Mouse (Mus musculus): ENCODE measurements around the gene Ston1. TPM values are rescaled to one million over a fixed set of nuclear protein-coding genes. Genes with fewer than 3 reads are reported as not detected.

Ston1 gene
- polyA plus RNA-seq, 1 experiment: 3.2 TPM

DNA sequence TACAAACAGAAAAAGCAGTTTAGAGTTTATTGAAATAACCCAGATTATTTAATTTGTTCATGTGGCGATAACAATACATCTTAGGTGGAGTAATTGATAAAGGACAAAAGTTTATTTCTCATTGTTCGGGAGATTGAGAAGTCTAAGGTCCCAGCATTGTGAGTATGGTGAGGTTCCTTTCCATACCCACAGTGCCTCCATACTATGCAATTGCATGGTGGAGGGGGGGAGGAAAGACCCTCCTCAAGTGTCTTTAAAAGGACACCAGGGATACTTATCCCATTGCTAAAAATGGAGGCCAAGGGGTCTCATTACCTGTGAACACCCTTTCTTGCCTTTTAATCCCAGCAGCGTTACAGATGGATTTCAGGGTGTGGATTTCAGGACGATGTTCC, 55.9 kb downstream of the Ston1 start:
- DNase-seq (ENCODE audit: low read depth, low spot score): no peak

DNA sequence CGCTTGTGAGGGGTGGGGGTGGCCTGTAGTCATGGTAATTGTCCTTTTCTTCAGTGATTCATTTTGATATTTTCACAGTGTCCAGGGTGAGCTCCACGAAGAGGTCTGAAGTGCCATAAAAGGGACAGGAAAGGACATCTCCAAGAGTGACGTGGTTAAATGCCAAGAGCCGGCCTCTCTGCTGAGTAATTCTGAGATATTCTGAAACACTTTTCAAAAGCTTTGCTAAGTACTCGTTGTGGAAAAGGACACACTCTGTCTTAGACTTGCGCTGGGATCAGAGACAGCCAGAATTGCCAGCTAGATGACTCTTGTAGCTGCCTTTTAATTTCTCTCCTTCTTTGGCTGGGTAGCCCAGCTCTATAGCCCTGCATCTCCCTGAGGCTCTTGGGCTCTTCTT, 61.0 kb downstream of the Ston1 start:
- 64% methylated on average over 6 of the region's 6 CpGs for WGBS
- DNase-seq (ENCODE audit: low read depth, low spot score): no peak

More for the DNA sequence above, 55.9 kb downstream of the Ston1 start:
- 76% methylated on average over 4 of the region's 4 CpGs for WGBS

GRCm38 (mm10) chr17:88666076-88666475, 68.6 kb downstream of the Ston1 start:
- WGBS: 69% methylated on average over 2 of the region's 2 CpGs

GRCm38 (mm10) chr17:88668452-88668851, 71.0 kb downstream of the Ston1 start, which contains the start of gene Gtf2a1l:
Gene Gtf2a1l (plus strand): TSS chr17:88668660.
- WGBS: 16% methylated on average over 21 of the region's 21 CpGs
- no peak for DNase-seq (ENCODE audit: low read depth, low spot score)

More at GRCm38 (mm10) chr17:88666076-88666475, 68.6 kb downstream of the Ston1 start:
- no peak for DNase-seq (ENCODE audit: low read depth, low spot score)

DNA sequence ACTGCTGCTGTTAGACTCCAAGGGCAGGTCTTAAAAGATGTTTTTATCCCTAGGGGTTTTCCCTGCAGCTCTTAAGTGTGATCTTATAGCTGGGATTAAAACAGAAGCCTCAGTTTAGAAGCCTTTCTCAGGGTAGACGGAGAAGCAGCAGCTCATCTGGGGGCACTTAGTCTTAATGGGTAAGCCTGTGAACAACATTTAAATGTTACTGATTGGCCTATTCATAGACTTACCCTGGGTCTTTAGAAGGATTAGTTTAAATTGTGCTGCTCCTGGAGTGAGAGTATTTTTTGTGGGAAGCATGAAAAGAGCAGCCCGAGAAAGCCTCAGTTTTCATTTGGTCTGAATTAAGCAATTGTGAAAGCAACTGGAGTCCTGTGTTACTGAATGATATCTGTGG, 72.4 kb downstream of the Ston1 start:
- WGBS: 81% methylated on average over 2 of the region's 2 CpGs
- no peak for DNase-seq (ENCODE audit: low read depth, low spot score)

GRCm38 (mm10) chr17:88670800-88671199, 73.3 kb downstream of the Ston1 start:
- WGBS: 54% methylated on average over 4 of the region's 4 CpGs
- DNase-seq (ENCODE audit: low read depth, low spot score): no peak

DNA sequence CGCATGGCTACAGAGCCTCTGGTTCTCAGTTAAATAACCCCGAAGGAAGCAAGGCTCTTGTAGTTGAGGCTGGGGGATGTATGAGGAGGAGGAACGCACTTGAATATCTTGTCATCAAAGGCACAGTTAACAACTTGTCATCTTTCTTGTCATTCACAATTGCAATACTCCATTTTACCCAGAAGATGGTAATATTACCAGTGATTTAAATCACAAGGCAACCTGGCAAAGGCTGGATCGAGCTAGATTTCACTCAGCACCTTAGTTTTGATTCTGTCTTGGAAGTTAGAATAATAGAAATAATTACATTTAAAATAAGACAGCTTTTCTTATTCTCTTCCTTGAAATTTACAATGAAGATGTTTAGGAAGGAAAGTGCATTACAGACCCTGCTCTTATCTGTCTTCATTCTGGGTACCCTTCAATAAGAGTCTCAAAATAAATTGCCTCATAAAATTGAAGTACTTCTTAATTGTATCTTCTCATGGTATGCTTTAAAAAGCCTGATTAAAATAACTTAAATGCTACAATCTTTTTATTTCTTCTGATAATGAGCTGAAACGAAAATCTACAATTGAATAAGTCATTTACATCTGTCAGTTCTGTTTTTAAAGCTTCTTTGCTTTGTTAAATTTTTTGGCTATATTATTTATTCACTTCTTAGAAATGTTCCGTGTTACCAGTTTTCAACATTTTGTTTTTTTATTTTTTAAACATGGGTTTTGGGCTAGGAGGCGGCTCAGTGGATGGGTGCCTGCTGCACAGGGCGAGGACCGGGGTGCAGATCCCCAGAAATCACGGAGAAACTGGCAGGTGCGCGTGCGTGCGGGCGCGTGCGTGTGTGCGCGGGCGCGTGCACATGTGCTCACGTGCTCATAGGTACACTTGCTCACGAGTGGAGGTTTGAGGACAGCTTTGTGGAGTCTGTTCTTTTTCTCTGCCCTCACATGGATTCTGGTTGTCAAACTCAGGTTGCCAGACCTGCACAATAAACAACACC, 78.1 kb downstream of the Ston1 start:
- WGBS: 87% methylated on average over 23 of the region's 23 CpGs
- no peak for DNase-seq (ENCODE audit: low read depth, low spot score)

DNA sequence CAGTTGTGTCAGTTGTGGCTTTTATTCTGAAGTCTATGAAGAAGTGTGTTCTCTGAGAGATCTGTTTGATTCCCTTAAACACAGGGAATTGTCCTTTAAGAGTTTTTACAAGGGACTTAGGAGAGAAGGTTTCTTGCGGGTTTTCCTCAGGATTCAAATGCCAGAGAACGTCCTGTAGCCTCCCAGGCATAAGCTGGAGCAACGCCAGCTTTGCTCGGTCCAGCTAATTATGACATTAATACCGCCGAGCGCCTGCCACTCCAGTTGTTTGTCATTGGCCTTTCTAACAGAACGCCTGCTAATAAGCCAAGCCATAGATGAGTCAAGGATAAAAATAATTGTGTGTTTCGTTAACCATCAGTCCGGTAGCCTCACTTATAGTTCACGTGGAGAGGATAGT, 90.7 kb downstream of the Ston1 start:
- no peak for DNase-seq (ENCODE audit: low read depth, low spot score)

GRCm38 (mm10) chr17:88696656-88697333, 99.3 kb downstream of the Ston1 start:
- no peak for DNase-seq (ENCODE audit: low read depth, low spot score)
- 76% methylated on average over 9 of the region's 9 CpGs for WGBS

More for the DNA sequence above, 90.7 kb downstream of the Ston1 start:
- WGBS: 69% methylated on average over 11 of the region's 11 CpGs

GRCm38 (mm10) chr17:88700901-88701300, 103.4 kb downstream of the Ston1 start:
- no peak for DNase-seq (ENCODE audit: low read depth, low spot score)

DNA sequence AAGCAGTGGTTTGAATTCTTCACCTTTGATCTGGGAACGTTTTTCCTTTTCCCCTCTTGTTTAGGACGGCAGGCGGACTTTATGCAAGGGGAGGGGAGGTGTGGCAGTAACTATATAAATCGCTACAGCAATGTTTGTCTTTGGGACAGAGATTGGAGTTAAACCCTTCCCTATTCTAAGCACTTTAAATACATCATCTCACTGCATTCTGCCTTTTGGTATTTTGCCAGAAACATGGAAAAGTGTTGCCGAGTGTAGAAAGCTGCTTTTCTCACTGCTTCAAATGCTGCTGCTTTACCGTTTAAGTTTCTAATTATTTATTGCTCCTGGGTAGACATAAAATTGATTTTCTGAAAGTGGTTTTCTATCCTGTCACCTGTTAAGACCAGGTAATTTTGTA, 104.9 kb downstream of the Ston1 start:
- no peak for DNase-seq (ENCODE audit: low read depth, low spot score)
- WGBS: 8% methylated on average over 6 of the region's 6 CpGs

DNA sequence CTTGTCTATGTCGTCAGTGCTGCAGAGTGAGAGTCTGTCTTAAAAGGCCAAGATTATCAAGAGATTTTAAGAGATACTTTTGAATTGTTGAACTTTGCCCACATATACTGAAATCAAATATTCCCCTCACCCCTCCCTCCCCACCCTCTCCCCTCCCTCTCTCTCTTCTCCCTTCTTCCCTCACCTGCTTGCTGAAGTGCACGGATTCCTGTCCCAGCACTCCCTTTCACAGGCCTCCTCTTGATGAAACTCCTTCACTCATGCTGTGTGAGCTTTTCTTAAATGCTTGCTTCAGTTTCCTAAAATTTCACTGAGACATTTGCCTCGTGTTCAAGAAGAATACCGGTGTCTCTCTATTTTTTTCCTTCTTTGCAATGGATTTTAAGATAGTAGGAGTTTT, 105.6 kb downstream of the Ston1 start:
- DNase-seq (ENCODE audit: low read depth, low spot score): no peak
- whole genome bisulfite sequencing: 30% methylated on average over 4 of the region's 4 CpGs

DNA sequence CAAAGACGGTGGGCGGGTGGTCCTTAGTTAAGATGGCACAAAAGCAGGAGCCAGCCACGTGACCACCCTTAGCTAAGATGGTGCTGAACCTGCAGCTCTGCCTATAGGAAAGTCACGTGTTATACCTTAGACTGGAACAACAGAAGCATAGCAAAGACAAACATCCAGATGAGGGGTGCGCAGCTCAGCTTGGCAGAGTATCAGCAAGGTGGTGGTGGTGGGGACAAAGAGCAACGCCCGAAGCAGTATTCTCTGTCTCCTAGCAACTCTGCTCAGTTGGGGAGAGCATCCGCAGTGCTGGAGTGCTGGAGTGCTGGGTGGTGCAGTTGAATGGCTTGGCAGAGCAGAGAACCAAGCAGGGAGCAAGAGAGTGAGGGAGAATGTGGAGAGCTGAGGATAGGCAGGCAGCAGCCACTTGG, 108.8 kb downstream of the Ston1 start:
- 41% methylated on average over 8 of the region's 8 CpGs for WGBS

More for the DNA sequence above, 108.8 kb downstream of the Ston1 start:
- DNase-seq (ENCODE audit: low read depth, low spot score): no peak

Other genes starting within 250 kb of the Ston1 start
- 2.7 and 5.1 TPM in 2 replicates for gene Foxn2, start 157.0 kb upstream of the Ston1 start, polyA plus RNA-seq (2012; rRNA removed)
- 18.2 and 21.0 TPM in 2 replicates for gene Ppp1r21, start 67.6 kb upstream of the Ston1 start, polyA plus RNA-seq (2012; rRNA removed)
- not detected in 2 replicates for gene Gtf2a1l, start 71.0 kb downstream of the Ston1 start, polyA plus RNA-seq (2012; rRNA removed)
- gene Lhcgr, start 194.3 kb downstream of the Ston1 start, polyA plus RNA-seq (2012; rRNA removed): not detected in 2 replicates

Measured in large intestine, adult 2 months (tissue).